Mouse (Mus musculus): ENCODE measurements around the gene Plppr2.

Plppr2 gene

DNA sequence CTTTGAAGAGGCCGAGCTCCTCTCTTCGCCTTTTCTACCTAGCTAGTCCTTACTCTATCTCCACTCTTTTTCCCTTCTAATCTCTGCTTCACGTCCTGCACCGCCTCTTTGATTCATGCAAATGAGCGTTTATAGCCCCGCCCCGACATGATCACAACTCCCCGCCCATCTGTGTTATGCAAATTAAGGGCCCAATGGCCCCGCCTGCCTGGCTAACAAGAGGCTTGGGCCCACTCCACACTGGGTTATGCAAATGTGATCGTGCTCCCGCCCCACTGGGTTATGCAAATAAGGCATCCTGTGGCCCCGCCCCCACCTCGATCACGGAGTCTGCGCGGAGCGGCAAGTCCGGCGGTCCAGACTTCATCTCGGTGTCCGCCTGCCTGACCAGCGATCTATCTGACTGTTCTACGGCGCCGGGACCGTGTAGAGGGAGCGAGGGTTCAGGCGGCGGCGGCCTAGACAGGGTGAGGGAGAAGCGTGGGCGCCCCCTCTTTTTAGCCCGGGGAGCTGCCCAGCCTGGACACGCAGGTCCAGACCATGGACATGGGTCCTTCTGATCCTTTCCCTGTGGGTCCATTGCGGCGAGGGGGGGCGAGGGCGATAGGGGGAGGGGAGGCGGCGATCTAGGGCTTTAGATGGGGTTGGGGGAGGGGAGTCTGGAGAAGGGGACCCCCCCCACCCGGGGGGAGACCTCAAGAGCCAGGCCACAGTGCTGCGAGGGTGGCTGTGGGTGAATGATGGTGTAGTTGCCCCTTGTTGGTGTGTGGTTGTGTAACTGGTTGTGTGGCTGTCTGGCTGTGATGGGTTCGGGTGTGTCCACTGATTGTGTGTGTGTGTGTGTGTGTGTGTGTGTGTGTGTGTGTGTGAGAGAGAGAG, at the start of gene Plppr2:
TSS of gene Plppr2 (plus strand) at position 342 of the 879 bp plus-strand sequence.
- DNase-seq (ENCODE audit: low read depth, low spot score): peak; percentile 98

DNA sequence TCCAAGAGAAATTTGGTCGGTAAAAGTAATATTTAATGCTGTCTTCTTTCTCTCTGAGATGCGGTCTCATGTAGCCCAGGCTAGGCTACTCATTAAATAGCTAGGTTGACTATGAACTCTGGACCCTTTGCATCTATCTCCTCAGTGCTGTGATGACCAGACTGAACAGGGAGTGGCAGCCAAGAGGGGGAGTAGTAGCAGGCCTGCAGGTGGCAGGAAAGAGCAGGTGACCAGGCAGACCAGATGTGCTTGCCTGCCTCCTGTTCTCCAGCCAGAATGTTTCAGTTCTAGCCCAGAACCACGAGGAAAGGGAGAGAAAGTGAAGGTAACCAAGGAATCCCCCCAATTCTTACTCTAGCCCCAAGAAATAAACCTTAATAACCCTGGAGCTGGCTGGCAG, 47.6 kb upstream of the Plppr2 start:
- DNase-seq (ENCODE audit: low read depth, low spot score): no peak

DNA sequence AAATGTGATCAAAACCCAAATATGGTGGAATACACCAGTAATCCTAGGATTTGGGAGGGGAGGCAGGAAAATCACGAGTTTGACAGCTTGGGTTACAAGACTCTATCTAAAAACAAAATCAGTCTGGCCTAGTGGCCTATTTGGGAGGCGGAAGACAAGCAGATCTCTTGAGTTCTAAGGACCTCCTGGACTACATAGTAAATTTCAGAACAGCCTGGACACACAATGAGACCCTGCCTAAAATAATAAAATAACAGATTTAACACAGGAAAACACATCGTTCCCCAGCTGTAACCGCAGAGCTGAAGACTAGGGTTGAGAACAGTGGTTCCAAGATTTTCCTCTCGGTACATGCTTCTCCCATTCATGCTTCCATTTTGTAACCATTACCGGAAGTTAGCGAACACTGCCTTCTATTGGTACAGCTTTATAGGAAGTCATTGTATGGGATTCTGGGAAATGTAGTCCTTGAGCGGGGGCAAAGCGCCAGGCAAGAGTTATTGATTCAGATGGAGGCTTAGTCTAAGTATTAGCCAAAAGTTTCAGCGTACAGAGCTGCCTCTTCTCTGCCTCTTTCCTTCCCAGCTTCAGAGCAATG, 35.5 kb upstream of the Plppr2 start:
- DNase-seq (ENCODE audit: low read depth, low spot score): peak; percentile 88

GRCm38 (mm10) chr9:21904031-21904430, 32.8 kb upstream of the Plppr2 start:
- no peak for DNase-seq (ENCODE audit: low read depth, low spot score)

DNA sequence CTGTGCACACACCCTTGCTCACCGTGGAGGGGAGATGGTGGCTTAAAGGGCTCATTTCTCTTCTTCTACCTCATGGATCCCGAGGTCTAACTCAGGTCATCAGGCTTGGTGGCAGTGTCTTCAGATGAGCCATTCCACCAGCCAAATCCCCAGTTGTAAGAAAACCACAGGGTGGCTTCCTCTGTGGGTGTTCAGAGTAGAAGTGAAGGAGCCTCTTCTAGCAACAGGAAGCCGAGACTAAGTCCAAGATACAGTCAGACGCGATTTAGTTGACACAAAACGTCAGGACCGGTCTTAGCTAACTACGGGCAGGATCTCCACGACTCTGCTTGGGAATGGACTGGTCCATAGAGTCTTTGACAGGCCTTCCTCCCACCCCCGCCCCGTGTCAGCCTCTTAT, 28.6 kb upstream of the Plppr2 start:
- no peak for DNase-seq (ENCODE audit: low read depth, low spot score)

DNA sequence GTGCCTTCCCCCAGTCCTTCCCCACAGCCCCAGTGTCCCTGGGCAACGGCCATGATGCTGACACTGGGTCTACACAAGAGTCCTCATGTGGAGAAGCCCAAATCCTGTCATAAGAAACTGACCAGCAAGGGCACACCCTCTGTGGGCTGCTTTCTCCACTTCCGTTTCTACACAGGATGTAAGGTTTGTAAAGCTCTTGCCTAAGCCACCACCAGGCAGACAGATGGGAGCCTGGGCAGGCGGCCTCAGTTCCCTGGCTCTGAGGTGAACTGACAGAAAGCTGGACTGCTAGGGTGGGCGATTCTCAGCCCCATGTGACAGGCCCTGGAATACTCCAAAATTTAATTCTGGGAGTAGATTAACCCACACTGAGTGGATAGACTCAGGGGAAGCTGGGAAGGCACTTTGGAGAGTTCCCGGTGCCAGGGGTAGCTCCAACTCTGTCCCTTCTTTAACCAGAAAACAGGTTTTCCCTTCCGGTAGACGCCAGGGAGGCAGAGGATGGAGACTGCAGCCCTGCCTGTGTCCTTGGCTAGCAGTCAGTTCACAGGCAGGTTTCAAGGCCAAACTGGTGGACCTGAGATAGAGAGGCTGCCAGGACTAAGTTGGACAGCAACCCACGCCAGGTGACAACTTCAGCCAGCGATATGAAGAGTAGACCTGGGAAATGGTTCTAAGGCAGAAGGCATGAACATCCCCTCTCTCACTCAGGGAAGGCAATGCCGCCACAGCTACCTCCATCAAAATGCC, 27.2 kb upstream of the Plppr2 start:
- no peak for DNase-seq (ENCODE audit: low read depth, low spot score)

DNA sequence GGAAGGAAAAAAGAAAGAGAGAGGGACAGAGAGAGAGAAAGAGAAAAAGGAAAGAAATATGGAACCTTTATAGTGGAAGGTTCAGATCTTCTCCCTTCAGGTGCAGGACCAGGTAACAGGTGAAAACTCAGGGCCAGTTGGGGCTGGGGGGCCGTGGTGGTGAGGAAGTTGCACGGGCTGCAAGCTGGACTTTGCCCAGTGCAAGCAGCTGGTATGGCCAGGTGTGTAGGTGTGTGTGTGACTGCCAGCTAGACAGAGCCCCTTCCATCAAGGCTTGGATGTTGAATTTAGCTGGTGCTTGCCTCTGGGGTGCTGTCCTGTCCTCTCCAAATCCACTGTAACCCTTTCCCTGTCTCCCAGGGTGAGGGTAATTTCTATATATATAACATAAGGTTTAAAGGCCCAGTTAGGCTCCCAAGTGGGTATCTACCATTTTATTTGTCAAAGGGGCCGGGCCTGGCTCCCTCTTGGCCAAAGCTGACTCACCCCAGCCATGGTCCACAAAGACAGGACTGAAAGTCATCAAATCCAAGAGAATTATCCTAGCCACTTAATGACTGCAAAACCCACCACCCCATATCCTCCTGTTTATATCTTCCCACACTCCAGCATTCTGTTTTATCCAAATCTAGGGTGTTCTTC, 19.9 kb upstream of the Plppr2 start:
- no peak for DNase-seq (ENCODE audit: low read depth, low spot score)

GRCm38 (mm10) chr9:21917493-21918034, 19.3 kb upstream of the Plppr2 start:
- no peak for DNase-seq (ENCODE audit: low read depth, low spot score)

GRCm38 (mm10) chr9:21918035-21918592, 18.7 kb upstream of the Plppr2 start, which contains the start of gene Rab3d:
Gene Rab3d (minus strand): TSS chr9:21918192.
- peak; percentile 98 for DNase-seq (ENCODE audit: low read depth, low spot score)

- no peak for DNase-seq (ENCODE audit: low read depth, low spot score)
Measured at GRCm38 (mm10) chr9:21918692-21919384, 18.0 kb upstream of the Plppr2 start.

- no peak for DNase-seq (ENCODE audit: low read depth, low spot score)
Measured at GRCm38 (mm10) chr9:21923036-21923435, 13.8 kb upstream of the Plppr2 start.

DNA sequence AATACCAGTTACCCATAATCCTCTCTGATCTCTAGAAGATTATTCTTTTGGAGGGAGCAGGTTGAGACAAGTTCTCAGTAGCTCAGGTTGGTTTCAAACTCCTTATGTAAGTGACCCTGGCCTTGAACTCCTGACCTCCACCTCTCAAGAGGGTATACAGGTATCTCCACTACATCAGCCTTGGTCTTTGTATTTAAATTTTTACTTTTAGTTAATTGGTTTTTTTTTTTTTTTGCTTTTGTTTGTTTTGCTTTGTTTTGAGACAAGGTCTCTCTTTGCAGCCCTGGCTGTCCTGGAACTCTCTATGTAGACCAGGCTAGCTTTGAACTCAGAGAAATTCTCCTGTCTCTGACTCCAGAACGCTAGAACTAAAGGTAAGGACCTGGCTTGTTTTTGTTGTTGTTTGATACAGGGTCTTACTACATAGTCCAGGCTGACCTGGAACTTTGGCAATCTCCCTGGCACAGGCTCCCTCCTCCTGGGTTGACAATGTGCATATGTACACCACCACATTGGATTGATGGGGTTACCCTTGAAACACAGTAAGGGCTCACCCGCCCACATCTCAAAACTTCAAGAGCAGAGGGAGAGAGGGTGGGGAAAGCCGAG, 13.2 kb upstream of the Plppr2 start:
- no peak for DNase-seq (ENCODE audit: low read depth, low spot score)

- DNase-seq (ENCODE audit: low read depth, low spot score): peak; percentile 71
Measured at GRCm38 (mm10) chr9:21924099-21924493, 12.7 kb upstream of the Plppr2 start.

DNA sequence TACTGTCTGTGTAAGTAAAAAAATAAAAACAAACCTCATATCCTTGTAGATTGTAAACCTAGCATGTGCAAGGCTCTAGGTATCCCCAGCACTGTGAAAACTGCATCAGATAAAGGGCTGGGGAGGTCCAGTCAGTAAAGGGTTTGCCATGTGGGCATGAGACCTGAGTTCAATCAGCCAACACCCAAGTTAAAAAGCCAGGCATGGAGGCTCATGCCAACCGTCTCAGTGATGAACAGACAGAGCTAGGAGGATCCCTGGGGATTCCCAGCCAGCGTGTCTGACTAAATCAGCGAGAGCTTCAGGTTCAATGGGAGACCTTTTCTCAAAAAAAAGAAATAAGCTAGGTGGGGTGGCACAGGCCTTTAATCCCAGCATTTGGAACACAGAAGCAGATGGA, 11.8 kb upstream of the Plppr2 start:
- no peak for DNase-seq (ENCODE audit: low read depth, low spot score)

DNA sequence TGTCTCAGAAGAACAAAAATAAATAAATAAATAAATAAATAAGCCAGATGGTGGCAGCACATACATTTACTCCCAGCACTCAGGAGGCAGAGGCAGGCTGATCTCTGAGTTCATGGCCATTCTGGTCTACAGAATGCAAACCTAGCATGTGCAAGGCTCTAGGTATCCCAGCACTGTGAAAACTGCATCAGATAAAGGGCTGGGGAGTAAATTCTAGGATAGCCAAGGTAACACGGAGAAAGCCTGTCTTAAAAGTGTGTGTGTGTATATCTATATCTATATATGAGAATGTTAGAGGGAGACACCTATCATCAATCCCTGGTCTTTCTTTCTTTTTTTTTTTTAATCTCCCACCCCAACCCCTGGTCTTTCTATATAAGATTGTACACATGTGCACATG, 11.3 kb upstream of the Plppr2 start:
- no peak for DNase-seq (ENCODE audit: low read depth, low spot score)

- no peak for DNase-seq (ENCODE audit: low read depth, low spot score)
Measured at GRCm38 (mm10) chr9:21926155-21926554, 10.7 kb upstream of the Plppr2 start.

DNA sequence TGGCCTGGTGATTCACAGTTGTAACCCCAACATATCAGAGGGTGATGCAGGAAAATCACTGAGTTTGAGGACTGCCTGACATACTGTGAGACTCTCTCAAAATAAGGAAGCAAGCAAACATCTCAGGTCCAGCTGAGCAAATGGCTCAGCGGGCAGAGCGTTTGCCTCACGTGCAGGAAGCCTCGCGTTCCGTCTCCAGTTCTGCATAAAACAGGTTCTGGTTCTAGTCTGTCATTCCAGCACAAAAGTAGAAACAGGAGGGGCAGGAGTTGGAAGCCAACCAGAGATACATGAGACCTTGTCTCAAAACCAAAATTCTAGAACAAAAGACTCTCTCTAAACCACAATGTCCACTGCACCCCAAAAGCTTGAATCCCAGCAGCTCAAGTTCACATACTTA, 10.0 kb upstream of the Plppr2 start:
- DNase-seq (ENCODE audit: low read depth, low spot score): no peak

DNA sequence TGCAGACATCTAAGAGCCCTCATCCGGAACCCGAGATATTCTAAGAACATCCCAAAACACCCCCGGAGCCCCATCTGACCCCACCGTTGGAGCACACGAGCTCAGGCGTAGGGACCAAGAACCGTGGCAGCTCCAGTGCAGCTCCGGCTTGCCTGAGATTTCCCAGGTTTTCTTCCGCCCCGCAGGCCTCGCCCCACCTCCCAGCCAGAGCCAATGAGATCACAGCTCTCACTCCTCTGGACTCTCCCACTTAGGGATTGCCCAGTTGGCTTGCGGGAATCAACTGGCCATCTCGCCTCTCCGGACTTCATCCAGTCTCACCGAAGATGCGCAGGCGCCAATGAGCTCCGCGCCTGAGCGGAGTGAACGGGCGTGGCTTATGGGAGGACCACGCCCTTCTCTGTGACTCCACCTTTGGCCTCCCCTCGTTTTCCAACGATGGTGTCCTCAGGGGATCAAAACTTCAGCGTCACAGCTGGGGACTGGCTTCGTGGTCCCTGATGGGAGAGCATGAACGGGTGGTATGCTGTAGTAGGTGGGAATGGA, 9.6 kb upstream of the Plppr2 start, which contains the start of the genes Ccdc159 and Tmem205:
TSS of gene Ccdc159 (plus strand) at position 264 of the 546 bp plus-strand sequence.
TSS of gene Tmem205 (minus strand) at position 349 of the 546 bp plus-strand sequence.
- DNase-seq (ENCODE audit: low read depth, low spot score): peak; percentile 100

GRCm38 (mm10) chr9:21929208-21929607, 7.6 kb upstream of the Plppr2 start:
- DNase-seq (ENCODE audit: low read depth, low spot score): no peak

DNA sequence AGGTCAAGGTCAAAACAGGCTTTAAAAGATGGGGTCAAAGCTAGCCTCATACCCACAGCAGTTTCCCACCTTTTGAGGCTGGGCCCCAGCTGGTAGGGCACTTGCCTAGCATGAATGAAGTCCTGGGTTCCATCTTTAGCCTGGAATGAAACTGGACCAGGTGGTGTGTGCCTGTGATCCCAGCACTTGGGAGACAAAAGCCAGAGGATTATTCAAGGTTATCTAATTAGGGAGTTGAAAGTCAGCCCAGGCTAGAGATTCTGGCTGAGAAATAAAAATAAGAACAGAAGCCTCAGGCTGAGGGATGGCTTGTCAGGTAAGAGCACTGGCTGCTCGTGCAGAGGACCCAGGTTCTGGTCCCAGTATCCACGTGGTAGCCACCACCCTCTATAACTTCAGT, 4.8 kb upstream of the Plppr2 start:
- DNase-seq (ENCODE audit: low read depth, low spot score): no peak

Data from R1 (cell line).